Comparison of ENCODE assay signal across 20 mouse cellular contexts in the genomic region with DNA sequence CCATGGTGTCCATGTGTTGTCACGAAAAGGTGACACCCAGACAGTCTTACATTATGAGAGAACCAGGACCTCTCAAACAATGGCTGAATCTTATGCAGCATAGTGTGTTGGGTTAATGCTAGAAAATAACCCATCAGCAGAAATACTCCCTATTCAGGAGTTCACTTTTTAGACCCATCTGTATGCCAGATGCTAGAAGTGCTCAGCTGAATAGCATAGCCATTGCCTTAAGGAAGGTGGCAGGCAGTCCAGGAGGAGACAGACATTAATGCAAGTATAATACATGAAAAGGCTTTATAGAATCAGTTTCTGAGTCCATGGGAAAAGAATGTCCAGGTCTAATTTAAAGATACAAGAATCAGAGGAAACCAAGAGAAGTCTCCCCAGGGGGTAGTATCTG.
DNase-seq lines count a peak whose midpoint lies in the region; ATAC-seq and TF ChIP-seq lines count a peak whose summit lies in the region.
"Had no signal": no experiment of that assay in that cellular context is flagged by ENCODE, and none has a peak within 500 bp of the region (broad histone marks: within the 10 kb centered on the region; RNA-seq: fewer than 3 reads in every experiment).

No protein-coding gene starts in this region.

- ATAC-seq in limb, embryonic 11.5 days (ENCODE audit: insufficient number of reproducible peaks, low FRiP score, low TSS enrichment, low read depth) = peak; percentile 67
- ATAC-seq in embryonic facial prominence, embryonic 12.5 days (ENCODE audit: insufficient number of reproducible peaks, insufficient read depth, low FRiP score, low TSS enrichment) = 0 out of 2 replicates have a peak, but pooled peaks have one; percentile 38
- ATAC-seq in hindbrain, embryonic 15.5 days (ENCODE audit: low FRiP score, low read depth) = no peak
- ATAC-seq in midbrain, postnatal 0 days (ENCODE audit: low FRiP score) = 0 out of 2 replicates have a peak, but pooled peaks have one; percentile 17
- ATAC-seq in liver, postnatal 0 days = no peak
- ATAC-seq: activated CD4-positive, CD25-positive, alpha-beta regulatory T cell, adult 4 months; lung, postnatal 0 days; Patski had no signal

- H3K9me3 ChIP-seq in limb, embryonic 11.5 days (ENCODE audit: control insufficient read depth, low read length) = no peaks in the 10 kb centered on the region
- H3K9me3 ChIP-seq in limb, embryonic 10.5 days (replicated peaks) = no peaks in the 10 kb centered on the region
- H3K9me3 ChIP-seq in embryonic facial prominence, embryonic 12.5 days = no peaks in the 10 kb centered on the region
- no peaks in the 10 kb centered on the region for H3K9me3 ChIP-seq in hindbrain, embryonic 15.5 days
- H3K9me3 ChIP-seq in midbrain, postnatal 0 days (ENCODE audit: low read length) = no peaks in the 10 kb centered on the region
- no peaks in the 10 kb centered on the region for H3K9me3 ChIP-seq in liver, postnatal 0 days (ENCODE audit: low read length)
- H3K9me3 ChIP-seq: heart, embryonic 10.5 days had no signal

- no peak for TF ChIP-seq EP300 in liver, postnatal 0 days (IDR thresholded peaks at IDR 0.05; ENCODE audit: low read depth)

- H3K27ac ChIP-seq in limb, embryonic 11.5 days (replicated peaks; ENCODE audit: low read depth, low read length) = no peak overlapping the region
- H3K27ac ChIP-seq in limb, embryonic 10.5 days = no peak overlapping the region
- H3K27ac ChIP-seq in embryonic facial prominence, embryonic 12.5 days = no peak overlapping the region
- peak overlapping the region; percentile 8; the same call in 1 of the 2 replicates for H3K27ac ChIP-seq in hindbrain, embryonic 15.5 days (replicated peaks)
- no peak overlapping the region for H3K27ac ChIP-seq in midbrain, postnatal 0 days (ENCODE audit: low read depth, low read length)
- no peak overlapping the region for H3K27ac ChIP-seq in left cerebral cortex, adult 2 months
- no peak overlapping the region for H3K27ac ChIP-seq in liver, postnatal 0 days (ENCODE audit: low read depth)
- H3K27ac ChIP-seq: heart, embryonic 10.5 days; liver, embryonic 14.5 days had no signal

- no peak for TF ChIP-seq CTCF in midbrain, postnatal 0 days (IDR thresholded peaks at IDR 0.05)
- no peak for TF ChIP-seq CTCF in left cerebral cortex, adult 2 months (IDR thresholded peaks at IDR 0.05)
- no peak for TF ChIP-seq CTCF in liver, postnatal 0 days (IDR thresholded peaks at IDR 0.05; ENCODE audit: low read depth)

- no peaks in the 10 kb centered on the region for H3K27me3 ChIP-seq in limb, embryonic 11.5 days (ENCODE audit: control insufficient read depth, insufficient read depth, low read length)
- no peaks in the 10 kb centered on the region for H3K27me3 ChIP-seq in limb, embryonic 10.5 days (ENCODE audit: low read depth, poor library complexity, severe bottlenecking)
- no peaks in the 10 kb centered on the region for H3K27me3 ChIP-seq in embryonic facial prominence, embryonic 12.5 days
- H3K27me3 ChIP-seq in hindbrain, embryonic 15.5 days = no peaks in the 10 kb centered on the region
- no peaks in the 10 kb centered on the region for H3K27me3 ChIP-seq in midbrain, postnatal 0 days (ENCODE audit: insufficient read depth, low read length)
- H3K27me3 ChIP-seq in liver, postnatal 0 days (ENCODE audit: insufficient read depth, low read length) = no peaks in the 10 kb centered on the region

- no peak overlapping the region for H3K4me3 ChIP-seq in limb, embryonic 11.5 days (ENCODE audit: low read depth, low read length)
- no peak overlapping the region for H3K4me3 ChIP-seq in limb, embryonic 10.5 days
- no peak overlapping the region for H3K4me3 ChIP-seq in embryonic facial prominence, embryonic 12.5 days
- H3K4me3 ChIP-seq in hindbrain, embryonic 15.5 days = no peak overlapping the region
- no peak overlapping the region for H3K4me3 ChIP-seq in midbrain, postnatal 0 days (ENCODE audit: low read depth, low read length)
- no peak overlapping the region for H3K4me3 ChIP-seq in left cerebral cortex, adult 2 months
- no peak overlapping the region for H3K4me3 ChIP-seq in liver, postnatal 0 days (ENCODE audit: low read depth, low read length)
- H3K4me3 ChIP-seq: heart, embryonic 10.5 days had no signal

- 91% methylated on average over 1 of the region's 1 CpGs for WGBS in limb, embryonic 11.5 days
- WGBS in limb, embryonic 10.5 days = 78% methylated on average over 1 of the region's 1 CpGs
- 73% methylated on average over 1 of the region's 1 CpGs for WGBS in embryonic facial prominence, embryonic 12.5 days
- WGBS in hindbrain, embryonic 15.5 days = 81% methylated on average over 1 of the region's 1 CpGs
- WGBS in midbrain, postnatal 0 days = 83% methylated on average over 1 of the region's 1 CpGs
- WGBS in liver, postnatal 0 days (ENCODE audit: insufficient replicate concordance) = 65% methylated on average over 1 of the region's 1 CpGs

- peaks cover 4% of the 10 kb centered on the region; the same call in 1 of the 2 replicates for H3K4me1 ChIP-seq in limb, embryonic 11.5 days (ENCODE audit: control insufficient read depth, insufficient read depth, low read length)
- H3K4me1 ChIP-seq in limb, embryonic 10.5 days = peaks cover 28% of the 10 kb centered on the region
- H3K4me1 ChIP-seq in embryonic facial prominence, embryonic 12.5 days = 0 out of 2 replicates have a peak, but pooled peaks cover 4% of the 10 kb centered on the region
- no peaks in the 10 kb centered on the region for H3K4me1 ChIP-seq in hindbrain, embryonic 15.5 days (replicated peaks)
- no peaks in the 10 kb centered on the region for H3K4me1 ChIP-seq in midbrain, postnatal 0 days (ENCODE audit: insufficient read depth, low read length)
- H3K4me1 ChIP-seq in liver, postnatal 0 days (ENCODE audit: insufficient read depth) = no peaks in the 10 kb centered on the region
- H3K4me1 ChIP-seq: heart, embryonic 10.5 days had no signal

- H3K36me3 ChIP-seq in limb, embryonic 11.5 days (ENCODE audit: control insufficient read depth, insufficient read depth, low read length) = no peaks in the 10 kb centered on the region
- H3K36me3 ChIP-seq in limb, embryonic 10.5 days = no peaks in the 10 kb centered on the region
- H3K36me3 ChIP-seq in embryonic facial prominence, embryonic 12.5 days = no peaks in the 10 kb centered on the region
- no peaks in the 10 kb centered on the region for H3K36me3 ChIP-seq in hindbrain, embryonic 15.5 days
- H3K36me3 ChIP-seq in midbrain, postnatal 0 days (ENCODE audit: insufficient read depth, low read length) = 0 out of 2 replicates have a peak, but pooled peaks cover 5% of the 10 kb centered on the region
- no peaks in the 10 kb centered on the region for H3K36me3 ChIP-seq in liver, postnatal 0 days (replicated peaks; ENCODE audit: insufficient read depth, low read length)
- H3K36me3 ChIP-seq: heart, embryonic 10.5 days had no signal

- no peak overlapping the region for H3K4me2 ChIP-seq in limb, embryonic 11.5 days (ENCODE audit: low read depth, severe bottlenecking)
- H3K4me2 ChIP-seq in embryonic facial prominence, embryonic 12.5 days (replicated peaks) = no peak overlapping the region
- no peak overlapping the region for H3K4me2 ChIP-seq in hindbrain, embryonic 15.5 days
- H3K4me2 ChIP-seq in midbrain, postnatal 0 days (ENCODE audit: low read depth, low read length, poor library complexity, severe bottlenecking) = no peak overlapping the region
- no peak overlapping the region for H3K4me2 ChIP-seq in liver, postnatal 0 days (ENCODE audit: low read depth, low read length)

- no peak overlapping the region for H3K9ac ChIP-seq in limb, embryonic 11.5 days (ENCODE audit: low read length)
- H3K9ac ChIP-seq in embryonic facial prominence, embryonic 12.5 days = no peak overlapping the region
- H3K9ac ChIP-seq in hindbrain, embryonic 15.5 days = no peak overlapping the region
- H3K9ac ChIP-seq in midbrain, postnatal 0 days (replicated peaks; ENCODE audit: low read length, poor library complexity, severe bottlenecking) = no peak overlapping the region
- no peak overlapping the region for H3K9ac ChIP-seq in liver, postnatal 0 days (replicated peaks)
- H3K9ac ChIP-seq: liver, embryonic 14.5 days had no signal

- DNase-seq in limb, embryonic 11.5 days (ENCODE audit: low spot score) = no peak
- DNase-seq in limb, embryonic 10.5 days (ENCODE audit: low spot score) = no peak
- DNase-seq in midbrain, postnatal 0 days (ENCODE audit: low spot score) = no peak
- DNase-seq in left cerebral cortex, adult 2 months (ENCODE audit: extremely low spot score in 1 of 2, low spot score in 2 of 2) = no peak
- no peak for DNase-seq in liver, postnatal 0 days
- no peak for DNase-seq in gastrocnemius, postnatal 4 days (ENCODE audit: low spot score in 2 of 2)
- DNase-seq: adrenal gland, postnatal 14 days; cerebellum, adult 8-10 months; gastrocnemius, postnatal 10 days; heart, postnatal 14 days; kidney, postnatal 4 days; right cerebral cortex, postnatal 4 days; thymus, postnatal 36 days had no signal

- intact Hi-C loops in left cerebral cortex, adult 2 months (cut with DNase I) = no loop called here

Comparison
In these comparisons a context has a peak if more than half of its experiments do, and no peak if none do; other contexts are left out.
1. ATAC-seq: peak in limb, embryonic 11.5 days (single experiment), embryonic facial prominence, embryonic 12.5 days (single experiment) and midbrain, postnatal 0 days (single experiment); none in hindbrain, embryonic 15.5 days (single experiment) and liver, postnatal 0 days (single experiment).